Mouse (Mus musculus): ENCODE results near the gene Fmo5. TPM values are rescaled to one million over a fixed set of nuclear protein-coding genes. Genes with fewer than 3 reads are reported as not detected.

Fmo5 gene
- polyA plus RNA-seq, 1 experiment from 2014 or later = 4.1 TPM

DNA sequence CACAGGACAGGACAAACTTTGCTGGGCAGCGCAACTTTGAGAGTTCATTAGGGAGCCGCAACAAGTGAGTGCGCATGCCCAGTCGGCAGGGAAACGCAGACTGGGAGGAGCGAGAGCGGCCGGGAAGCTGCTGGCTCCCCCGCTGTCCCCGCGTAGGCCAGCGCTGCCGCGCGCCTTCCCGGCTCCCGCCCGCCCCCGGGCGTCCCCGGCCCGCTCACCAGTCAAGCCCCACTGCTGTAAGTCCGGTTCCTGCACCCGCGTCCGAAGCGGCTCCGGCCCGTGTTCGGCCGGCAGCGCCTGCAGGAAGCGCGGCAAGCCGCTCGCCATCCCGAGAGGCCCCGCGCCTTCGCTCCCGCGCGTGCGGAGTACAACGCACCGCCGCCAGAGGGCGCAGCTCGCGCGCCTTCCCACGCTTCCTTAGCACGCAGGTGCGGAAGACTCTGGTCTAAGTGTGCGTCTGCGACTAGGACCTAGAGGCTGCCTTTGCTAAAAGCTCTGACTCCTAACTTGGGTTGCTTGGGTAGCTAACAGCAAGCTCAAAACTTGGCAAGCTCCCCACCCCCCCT, 18.7 kb upstream of the Fmo5 start, which contains the start of gene Chd1l:
Chd1l (minus strand) TSS at position 359 of the 566 bp plus-strand sequence.
- H3K36me3 ChIP-seq = no peaks in the 10 kb centered on the region
- peaks cover 6% of the 10 kb centered on the region; the same call in 1 of the 2 replicates for H3K4me1 ChIP-seq (replicated peaks)
- WGBS = 1% methylated on average over 56 of the region's 56 CpGs
- peak within 1 kb of the TSS; percentile 85 for H3K9ac ChIP-seq
- H3K4me3 ChIP-seq = peak within 1 kb of the TSS; percentile 84
- H3K27me3 ChIP-seq = no peaks in the 10 kb centered on the region
- H3K4me2 ChIP-seq = peak within 1 kb of the TSS; percentile 85
- peak within 1 kb of the TSS; percentile 95 for H3K27ac ChIP-seq
- no peaks in the 10 kb centered on the region for H3K9me3 ChIP-seq (replicated peaks)
- peak; percentile 89 for ATAC-seq (replicated peaks; ENCODE audit: insufficient number of reproducible peaks, insufficient read depth, low FRiP score, low read depth)

DNA sequence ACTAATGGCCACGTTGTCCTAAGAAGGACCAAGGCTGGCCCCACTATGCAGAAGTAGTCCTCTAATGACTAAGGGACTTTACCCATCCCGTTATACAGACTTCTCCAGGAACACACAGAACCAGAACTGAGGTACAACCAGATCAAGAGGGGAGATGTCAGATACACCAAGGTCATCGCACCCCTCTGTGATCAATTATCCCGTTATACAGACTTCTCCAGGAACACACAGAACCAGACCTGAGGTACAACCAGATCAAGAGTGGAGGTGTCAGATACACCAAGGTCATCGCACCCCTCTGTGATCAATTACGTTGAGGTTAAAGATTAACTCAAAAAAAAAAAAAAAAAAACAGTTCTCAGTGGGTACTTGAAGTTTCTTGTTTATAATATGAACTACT, 17.6 kb upstream of the Fmo5 start:
- H3K9ac ChIP-seq = no peak overlapping the region
- no peak for ATAC-seq (replicated peaks; ENCODE audit: insufficient number of reproducible peaks, insufficient read depth, low FRiP score, low read depth)
- no peaks in the 10 kb centered on the region for H3K27me3 ChIP-seq
- H3K4me3 ChIP-seq = no peak overlapping the region
- no peak overlapping the region for H3K4me2 ChIP-seq
- no peak overlapping the region for H3K27ac ChIP-seq
- H3K9me3 ChIP-seq (replicated peaks) = no peaks in the 10 kb centered on the region
- no peaks in the 10 kb centered on the region for H3K36me3 ChIP-seq
- peaks cover 6% of the 10 kb centered on the region; the same call in 1 of the 2 replicates for H3K4me1 ChIP-seq (replicated peaks)
- WGBS = 89% methylated on average over 6 of the region's 6 CpGs

DNA sequence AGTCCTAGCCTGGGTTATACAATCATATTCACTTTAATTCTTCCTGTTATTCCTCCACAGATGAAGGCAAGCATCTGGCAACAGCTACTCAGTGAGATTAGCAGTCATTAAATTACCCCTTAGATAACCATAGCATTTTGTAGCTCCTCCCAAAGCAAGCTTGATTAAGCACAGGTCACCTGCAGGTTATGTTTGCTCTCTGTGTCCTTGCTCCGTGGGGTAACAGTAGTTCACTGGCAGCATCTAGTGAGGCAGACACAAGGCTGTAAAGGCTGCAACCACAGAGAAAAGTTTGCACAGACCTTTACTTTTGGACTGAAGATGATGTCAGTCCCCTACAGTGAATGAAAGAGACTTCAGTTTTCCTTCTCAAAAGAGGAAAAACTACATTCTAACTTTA, 13.4 kb upstream of the Fmo5 start:
- H3K4me3 ChIP-seq = no peak overlapping the region
- H3K9me3 ChIP-seq (replicated peaks) = no peaks in the 10 kb centered on the region
- ATAC-seq (replicated peaks; ENCODE audit: insufficient number of reproducible peaks, insufficient read depth, low FRiP score, low read depth) = no peak
- 12% methylated on average over 1 of the region's 1 CpGs for WGBS
- H3K27ac ChIP-seq = no peak overlapping the region
- H3K36me3 ChIP-seq = no peaks in the 10 kb centered on the region
- H3K9ac ChIP-seq = no peak overlapping the region
- no peak overlapping the region for H3K4me2 ChIP-seq
- H3K4me1 ChIP-seq (replicated peaks) = peaks cover 2% of the 10 kb centered on the region; the same call in 1 of the 2 replicates
- no peaks in the 10 kb centered on the region for H3K27me3 ChIP-seq

DNA sequence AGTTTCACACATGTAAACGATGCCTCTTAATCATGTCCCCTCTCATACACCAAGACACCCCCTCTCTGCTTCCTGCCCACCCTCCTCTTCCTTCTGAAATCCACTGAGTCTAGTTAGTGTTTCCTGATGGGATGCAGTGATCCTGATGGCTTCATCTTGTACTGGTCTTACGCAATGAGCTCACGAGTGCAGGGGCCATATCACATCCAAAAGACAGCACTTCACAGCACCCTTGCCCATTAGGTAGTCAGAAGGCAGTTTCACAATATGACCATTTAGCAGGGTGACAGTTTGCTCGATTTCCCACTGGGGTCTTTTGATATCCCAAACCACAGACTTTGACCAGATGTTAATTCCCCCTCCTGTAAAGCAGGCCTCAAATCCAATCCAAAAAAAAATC, 12.7 kb upstream of the Fmo5 start:
- ATAC-seq (replicated peaks; ENCODE audit: insufficient number of reproducible peaks, insufficient read depth, low FRiP score, low read depth) = no peak
- WGBS = 78% methylated on average over 4 of the region's 4 CpGs

DNA sequence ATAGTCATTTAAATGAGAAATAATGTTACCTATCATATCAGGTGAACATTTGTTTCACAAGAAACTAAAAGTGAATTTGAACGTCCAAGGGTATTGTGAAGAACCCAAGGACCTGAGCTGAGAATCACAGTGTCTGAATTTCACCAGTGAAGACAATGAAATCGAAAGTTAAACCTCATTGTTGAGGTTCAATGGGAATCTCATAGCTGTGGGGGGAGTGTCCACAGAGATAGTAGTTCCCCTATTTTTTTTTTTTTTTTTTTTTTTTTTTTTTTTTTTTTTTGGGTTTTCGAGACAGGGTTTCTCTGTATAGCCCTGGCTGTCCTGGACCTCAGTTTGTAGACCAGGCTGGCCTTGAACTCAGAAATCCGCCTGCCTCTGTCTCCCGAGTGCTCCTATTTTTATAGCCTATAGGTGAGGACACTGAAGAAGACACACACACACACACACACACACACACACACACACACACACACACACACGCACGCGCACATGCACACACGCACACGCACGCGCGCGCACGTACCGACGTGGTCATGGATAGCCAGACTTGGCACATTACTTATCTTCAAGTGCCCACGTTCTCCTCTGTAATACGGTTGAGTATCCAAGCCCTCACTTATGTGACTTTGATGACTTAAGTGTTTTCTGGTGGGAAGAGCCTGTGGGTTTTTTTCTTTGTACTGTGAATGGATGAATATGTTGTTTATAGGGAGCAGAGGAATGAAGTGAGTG, 11.3 kb upstream of the Fmo5 start:
- Histone ChIP-seq H3K36me3 (no peaks in the 10 kb centered on the region), H3K4me1 (replicated peaks) (no peaks in the 10 kb centered on the region), H3K4me3 (no peak overlapping the region), H3K9ac (no peak overlapping the region), H3K9me3 (replicated peaks) (no peaks in the 10 kb centered on the region), H3K27ac (no peak overlapping the region), H3K27me3 (no peaks in the 10 kb centered on the region), H3K4me2 (no peak overlapping the region)
- no peak for ATAC-seq (replicated peaks; ENCODE audit: insufficient number of reproducible peaks, insufficient read depth, low FRiP score, low read depth)
- WGBS = 88% methylated on average over 18 of the region's 19 CpGs

More for the DNA sequence above, 12.7 kb upstream of the Fmo5 start:
- Histone ChIP-seq H3K9me3 (replicated peaks) (no peaks in the 10 kb centered on the region), H3K36me3 (no peaks in the 10 kb centered on the region), H3K27me3 (no peaks in the 10 kb centered on the region), H3K4me1 (replicated peaks) (no peaks in the 10 kb centered on the region), H3K4me3 (no peak overlapping the region), H3K9ac (no peak overlapping the region), H3K27ac (no peak overlapping the region), H3K4me2 (no peak overlapping the region)

DNA sequence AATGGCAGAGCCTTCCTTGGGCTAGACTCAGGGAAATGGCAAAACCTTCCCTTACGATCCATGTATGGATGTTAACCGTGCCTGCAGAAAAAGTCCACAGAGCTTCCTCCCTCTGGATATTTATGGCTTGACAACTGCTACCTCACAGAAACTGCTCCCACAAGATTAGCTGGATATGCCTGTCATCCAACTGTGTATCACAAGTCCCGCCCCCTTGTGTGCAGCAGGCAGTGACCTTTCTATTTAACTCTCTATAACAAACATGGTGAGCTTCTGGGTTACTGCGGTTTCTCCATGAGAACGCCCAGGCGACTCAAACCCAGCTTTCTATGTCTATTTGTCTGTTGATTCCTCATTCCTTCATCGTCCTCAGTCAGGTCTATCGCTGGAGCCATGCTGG, 10.7 kb upstream of the Fmo5 start:
- H3K36me3 ChIP-seq = no peaks in the 10 kb centered on the region
- no peak for ATAC-seq (replicated peaks; ENCODE audit: insufficient number of reproducible peaks, insufficient read depth, low FRiP score, low read depth)
- 73% methylated on average over 8 of the region's 8 CpGs for WGBS
- no peaks in the 10 kb centered on the region for H3K4me1 ChIP-seq (replicated peaks)
- H3K27me3 ChIP-seq = no peaks in the 10 kb centered on the region
- H3K9ac ChIP-seq = no peak overlapping the region
- H3K9me3 ChIP-seq (replicated peaks) = no peaks in the 10 kb centered on the region
- H3K27ac ChIP-seq = no peak overlapping the region
- no peak overlapping the region for H3K4me3 ChIP-seq
- no peak overlapping the region for H3K4me2 ChIP-seq

DNA sequence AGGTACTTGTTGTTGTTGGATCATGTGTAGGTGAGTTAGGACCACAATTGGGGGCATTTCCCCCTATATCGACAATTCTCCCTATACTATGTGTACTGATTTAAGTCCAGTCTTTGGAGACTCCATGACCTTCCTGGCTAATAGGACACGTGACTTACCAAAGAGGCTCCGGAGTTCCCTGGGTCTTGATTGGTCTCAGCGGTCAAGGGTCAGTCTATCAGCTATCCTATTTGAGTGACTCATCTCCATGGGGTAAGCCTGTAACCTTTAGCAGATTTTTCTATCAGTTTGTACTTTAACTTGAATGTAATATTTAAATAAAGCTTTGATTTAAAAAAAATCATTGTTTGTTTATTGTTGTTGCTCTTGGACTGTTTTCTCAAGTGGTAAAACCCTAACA, 7.9 kb upstream of the Fmo5 start:
- H3K4me1 ChIP-seq (replicated peaks) = no peaks in the 10 kb centered on the region
- no peak overlapping the region for H3K4me2 ChIP-seq
- H3K9me3 ChIP-seq (replicated peaks) = no peaks in the 10 kb centered on the region
- no peaks in the 10 kb centered on the region for H3K27me3 ChIP-seq
- 86% methylated on average over 4 of the region's 4 CpGs for WGBS
- no peak overlapping the region for H3K27ac ChIP-seq
- no peaks in the 10 kb centered on the region for H3K36me3 ChIP-seq
- ATAC-seq (replicated peaks; ENCODE audit: insufficient number of reproducible peaks, insufficient read depth, low FRiP score, low read depth) = no peak
- H3K4me3 ChIP-seq = no peak overlapping the region
- H3K9ac ChIP-seq = no peak overlapping the region

DNA sequence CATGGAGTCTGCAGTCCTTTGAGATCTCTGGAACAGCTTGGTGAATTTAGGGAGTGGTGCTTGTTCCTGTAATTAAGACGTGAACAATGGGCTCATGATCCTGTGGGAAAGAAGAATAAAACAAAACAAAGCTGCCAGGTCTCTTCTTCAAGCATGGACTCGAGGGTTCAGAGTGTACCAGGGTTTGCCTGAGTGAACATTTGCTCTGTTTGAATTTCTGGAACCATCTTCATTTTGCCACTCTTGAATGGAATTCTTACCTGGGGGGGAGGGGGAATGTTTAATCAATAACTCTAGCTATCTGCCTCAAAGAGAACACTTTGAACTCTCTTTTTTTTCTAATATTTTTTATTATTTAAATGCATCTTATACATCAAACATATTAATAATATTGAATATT, 4.0 kb upstream of the Fmo5 start:
- Histone ChIP-seq H3K4me3 (no peak overlapping the region), H3K4me2 (no peak overlapping the region), H3K36me3 (no peaks in the 10 kb centered on the region), H3K27me3 (no peaks in the 10 kb centered on the region), H3K9ac (no peak overlapping the region), H3K9me3 (replicated peaks) (no peaks in the 10 kb centered on the region), H3K27ac (no peak overlapping the region), H3K4me1 (replicated peaks) (peaks cover 8% of the 10 kb centered on the region)
- no peak for ATAC-seq (replicated peaks; ENCODE audit: insufficient number of reproducible peaks, insufficient read depth, low FRiP score, low read depth)
- WGBS = 55% methylated on average over 2 of the region's 2 CpGs

DNA sequence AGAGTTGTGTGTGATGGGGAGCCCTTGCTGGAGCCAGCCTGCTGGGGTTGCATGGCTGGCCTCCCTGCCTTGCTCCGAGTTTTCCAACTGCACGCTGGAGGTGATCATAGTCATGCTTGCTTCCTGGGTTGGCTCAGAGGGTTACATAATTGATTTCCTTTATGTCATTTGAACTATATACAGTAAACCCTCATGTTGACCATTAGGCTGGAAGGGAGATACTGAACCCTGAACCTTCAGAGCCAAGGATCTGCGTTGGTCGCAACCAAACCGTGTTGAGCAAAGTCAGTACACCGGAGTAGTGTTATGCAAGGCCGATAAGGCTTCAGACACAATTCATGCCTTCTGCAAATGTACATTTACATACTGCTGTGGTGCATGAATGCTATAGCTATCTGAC, 711 bp upstream of the Fmo5 start:
- H3K9ac ChIP-seq = peak overlapping the region; percentile 53; the same call in 1 of the 2 replicates
- peak overlapping the region; percentile 59 for H3K4me3 ChIP-seq
- H3K4me2 ChIP-seq = peak overlapping the region; percentile 80
- no peak overlapping the region for H3K27ac ChIP-seq
- WGBS = 71% methylated on average over 7 of the region's 7 CpGs
- no peaks in the 10 kb centered on the region for H3K27me3 ChIP-seq
- no peaks in the 10 kb centered on the region for H3K9me3 ChIP-seq (replicated peaks)
- H3K4me1 ChIP-seq (replicated peaks) = peaks cover 8% of the 10 kb centered on the region
- no peaks in the 10 kb centered on the region for H3K36me3 ChIP-seq
- ATAC-seq (replicated peaks; ENCODE audit: insufficient number of reproducible peaks, insufficient read depth, low FRiP score, low read depth) = no peak

DNA sequence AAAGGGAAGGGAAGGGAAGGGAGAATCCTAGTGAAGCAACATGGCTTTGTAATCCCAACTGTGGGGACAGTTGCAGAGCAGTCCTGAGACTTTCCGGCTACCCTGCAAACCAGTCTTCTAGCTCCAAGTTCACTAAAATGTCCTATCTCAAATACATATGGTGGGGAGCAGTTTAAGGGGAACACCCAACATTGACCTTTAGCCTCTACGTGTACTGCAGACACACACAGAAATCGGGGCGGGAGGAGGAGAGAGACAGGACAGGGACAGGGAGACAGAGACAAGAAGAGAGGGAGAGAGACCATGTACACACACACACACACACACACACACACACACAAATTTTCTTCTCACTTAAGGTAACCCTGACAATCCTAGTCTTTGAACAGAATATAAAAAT, 1.3 kb downstream of the Fmo5 start:
- WGBS = 79% methylated on average over 4 of the region's 4 CpGs
- Histone ChIP-seq H3K9ac (no peak overlapping the region), H3K4me3 (no peak overlapping the region), H3K36me3 (no peaks in the 10 kb centered on the region), H3K4me2 (no peak overlapping the region), H3K4me1 (replicated peaks) (peaks cover 19% of the 10 kb centered on the region), H3K27me3 (no peaks in the 10 kb centered on the region), H3K9me3 (replicated peaks) (no peaks in the 10 kb centered on the region), H3K27ac (no peak overlapping the region)
- ATAC-seq (replicated peaks; ENCODE audit: insufficient number of reproducible peaks, insufficient read depth, low FRiP score, low read depth) = no peak

DNA sequence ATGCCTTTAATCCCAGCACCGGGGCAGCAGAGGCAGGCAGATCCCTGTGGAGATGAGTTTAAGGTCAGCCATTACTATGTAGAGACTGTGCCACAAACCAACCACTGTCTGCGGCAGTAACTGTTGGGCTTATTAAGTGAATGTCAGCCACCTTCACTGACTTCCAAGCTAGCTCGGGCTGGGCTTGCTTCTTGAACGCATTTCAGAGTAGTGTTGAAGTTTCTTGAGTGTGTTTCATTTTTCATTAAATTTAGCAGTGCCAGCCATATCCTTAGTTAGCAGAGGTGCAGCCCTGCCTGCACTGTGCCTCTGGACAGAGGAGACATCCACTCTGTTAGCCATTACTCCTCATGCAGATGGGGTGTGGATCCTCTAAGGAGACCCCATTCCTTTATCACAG, 2.1 kb downstream of the Fmo5 start:
- peaks cover 19% of the 10 kb centered on the region for H3K4me1 ChIP-seq (replicated peaks)
- H3K9ac ChIP-seq = no peak overlapping the region
- H3K4me3 ChIP-seq = no peak overlapping the region
- no peak for ATAC-seq (replicated peaks; ENCODE audit: insufficient number of reproducible peaks, insufficient read depth, low FRiP score, low read depth)
- no peaks in the 10 kb centered on the region for H3K36me3 ChIP-seq
- no peak overlapping the region for H3K27ac ChIP-seq
- WGBS = 91% methylated on average over 4 of the region's 4 CpGs
- no peak overlapping the region for H3K4me2 ChIP-seq
- no peaks in the 10 kb centered on the region for H3K9me3 ChIP-seq (replicated peaks)
- H3K27me3 ChIP-seq = no peaks in the 10 kb centered on the region
